Mouse (Mus musculus) embryonic facial prominence, embryonic 11.5 days (tissue): Measurements from ENCODE around the gene Fbxw17. TPM values are rescaled to one million over a fixed set of nuclear protein-coding genes. Genes with fewer than 3 reads are reported as not detected.
"Not testable (repeated sequence)": the region's sequence is repeated elsewhere in the genome, so short reads cannot be mapped to it uniquely, and the experiment has no call there.

ENCODE experiments used
- ATAC-seq: fragments of 200-750 bp; cut with Nextera tagmentation; replicated peaks from 2 replicates; pipeline ENCODE4 v1.8.0; 2017; ENCODE audit warnings: low read depth; ENCODE audit not compliant: insufficient number of reproducible peaks, low FRiP score, low TSS enrichment
- DNase-seq: peaks from one replicate; pipeline ENCODE4 v3.0.0-alpha.2; 2015; ENCODE audit warnings: low spot score
- H3K27ac ChIP-seq: fragments of 300-500 bp; sonication (generic); replicated peaks from 2 replicates; pipeline ENCODE4 v1.5.1; 2014; ENCODE audit warnings: mild to moderate bottlenecking, low read depth, low read length, control low read depth
- H3K27me3 ChIP-seq: fragments of 300-500 bp; sonication (generic); 2 replicates; pipeline ENCODE4 v1.6.1; 2014; ENCODE audit warnings: mild to moderate bottlenecking, low read length, moderate library complexity, mixed read lengths; ENCODE audit not compliant: control insufficient read depth, insufficient read depth
- H3K36me3 ChIP-seq: fragments of 300-500 bp; sonication (generic); replicated peaks from 2 replicates; pipeline ENCODE4 v1.6.1; 2014; ENCODE audit warnings: low read depth, mild to moderate bottlenecking, low read length, moderate library complexity, mixed read lengths; ENCODE audit not compliant: control insufficient read depth, insufficient read depth
- H3K4me1 ChIP-seq: fragments of 300-500 bp; sonication (generic); 2 replicates; pipeline ENCODE4 v1.6.1; 2014; ENCODE audit warnings: low read length, mixed read lengths; ENCODE audit not compliant: control insufficient read depth, insufficient read depth
- H3K4me2 ChIP-seq: fragments of 300-500 bp; sonication (generic); 2 replicates; pipeline ENCODE4 v1.6.1; 2014; ENCODE audit warnings: low read depth, mild to moderate bottlenecking, control low read depth, low read length, moderate library complexity
- H3K4me3 ChIP-seq: fragments of 300-500 bp; sonication (generic); 2 replicates; pipeline ENCODE4 v1.5.1; 2014; ENCODE audit warnings: low read depth, low read length, control low read depth
- H3K9ac ChIP-seq: fragments of 300-500 bp; sonication (generic); replicated peaks from 2 replicates; pipeline ENCODE4 v1.6.1; 2014; ENCODE audit warnings: mild to moderate bottlenecking, control low read depth, low read length
- H3K9me3 ChIP-seq: fragments of 300-500 bp; sonication (generic); replicated peaks from 2 replicates; pipeline ENCODE4 v1.6.1; 2016; ENCODE audit warnings: mild to moderate bottlenecking, low read length, inconsistent platforms, mixed read lengths; ENCODE audit not compliant: control insufficient read depth
- WGBS: fragments of 180-500 bp; shearing (Covaris S2); extraction: QIAGEN DNeasy Blood & Tissue Kit; methylation state at CpG from one replicate; pipeline ENCODE4 v1.1.7; 2014; 5-methylcytosine and 5-hydroxymethylcytosine counted together
- polyA plus RNA-seq: library from polyadenylated mRNA; unstranded; fragments of >200 nt; fragmentation: Nextera tagmentation; extraction: Ambion mirVana; gene quantifications from 2 replicates; pipeline ENCODE4 v1.2.1, GENCODE M21; 2014

Fbxw17 gene
- 29.7 and 33.3 TPM in 2 replicates for polyA plus RNA-seq

GRCm38 (mm10) chr13:50417389-50418183, at the start of gene Fbxw17:
Gene Fbxw17, plus strand, starts transcription at chr13:50417864.
- Histone ChIP-seq H3K4me1 (no peaks in the 10 kb centered on the region; the same call in 1 of the 2 replicates), H3K9ac (peak within 1 kb of the TSS; percentile 90), H3K27ac (no peak within 1 kb of the TSS), H3K4me3 (peak within 1 kb of the TSS; percentile 80), H3K4me2 (peak within 1 kb of the TSS; percentile 68), H3K36me3 (no peaks in the 10 kb centered on the region), H3K9me3 (no peaks in the 10 kb centered on the region), H3K27me3 (no peaks in the 10 kb centered on the region)
- ATAC-seq (peak; percentile 97), DNase-seq (peak; percentile 83)
- 12% methylated on average over 35 of the region's 35 CpGs for WGBS

GRCm38 (mm10) chr13:50372934-50373705, 44.5 kb upstream of the Fbxw17 start:
- H3K27ac ChIP-seq, H3K27me3 ChIP-seq, H3K36me3 ChIP-seq, H3K9ac ChIP-seq, H3K4me3 ChIP-seq, H3K4me2 ChIP-seq, H3K9me3 ChIP-seq, DNase-seq, H3K4me1 ChIP-seq, ATAC-seq: not testable (repeated sequence)
- WGBS: 65% methylated on average over 5 of the region's 5 CpGs

- H3K4me1 ChIP-seq, H3K9ac ChIP-seq, ATAC-seq, H3K4me2 ChIP-seq, DNase-seq, H3K27ac ChIP-seq, H3K4me3 ChIP-seq, H3K9me3 ChIP-seq, H3K27me3 ChIP-seq, H3K36me3 ChIP-seq: not testable (repeated sequence)
These were observed 28.5 kb upstream of the Fbxw17 start for GRCm38 (mm10) chr13:50389146-50389545.

- Histone ChIP-seq H3K27ac (no peak overlapping the region), H3K4me3 (peak overlapping the region; percentile 80), H3K4me1 (no peaks in the 10 kb centered on the region; the same call in 1 of the 2 replicates), H3K36me3 (no peaks in the 10 kb centered on the region), H3K9ac (peak overlapping the region; percentile 90), H3K27me3 (no peaks in the 10 kb centered on the region), H3K4me2 (peak overlapping the region; percentile 68), H3K9me3 (no peaks in the 10 kb centered on the region)
- WGBS: 48% methylated on average over 3 of the region's 3 CpGs
- peak; percentile 0 for DNase-seq
- no peak for ATAC-seq
These were observed 757 bp downstream of the Fbxw17 start for GRCm38 (mm10) chr13:50418421-50418820.

- WGBS: 87% methylated on average over 8 of the region's 8 CpGs
- H3K4me3 ChIP-seq: no peak overlapping the region
- DNase-seq (no peak), ATAC-seq (no peak)
- no peak overlapping the region for H3K27ac ChIP-seq
- H3K4me1 ChIP-seq: no peaks in the 10 kb centered on the region
- peaks cover 3% of the 10 kb centered on the region for H3K36me3 ChIP-seq
- H3K9me3 ChIP-seq: no peaks in the 10 kb centered on the region
- no peaks in the 10 kb centered on the region for H3K27me3 ChIP-seq
- H3K4me2 ChIP-seq: no peak overlapping the region
- no peak overlapping the region for H3K9ac ChIP-seq
These were observed 6.1 kb downstream of the Fbxw17 start for GRCm38 (mm10) chr13:50423625-50424209.

- H3K9ac ChIP-seq: no peak overlapping the region
- H3K27me3 ChIP-seq: no peaks in the 10 kb centered on the region
- no peaks in the 10 kb centered on the region for H3K9me3 ChIP-seq
- peaks cover 3% of the 10 kb centered on the region for H3K36me3 ChIP-seq
- no peak overlapping the region for H3K4me2 ChIP-seq
- H3K4me1 ChIP-seq: no peaks in the 10 kb centered on the region
- ATAC-seq (no peak), DNase-seq (no peak)
- H3K27ac ChIP-seq: no peak overlapping the region
- no peak overlapping the region for H3K4me3 ChIP-seq
- 95% methylated on average over 2 of the region's 2 CpGs for whole genome bisulfite sequencing
These were observed 6.9 kb downstream of the Fbxw17 start for GRCm38 (mm10) chr13:50424517-50424916.

- H3K27ac ChIP-seq: no peak overlapping the region
- no peaks in the 10 kb centered on the region for H3K27me3 ChIP-seq
- H3K4me3 ChIP-seq: no peak overlapping the region
- H3K4me2 ChIP-seq: no peak overlapping the region
- 79% methylated on average over 4 of the region's 4 CpGs for WGBS
- no peaks in the 10 kb centered on the region for H3K4me1 ChIP-seq
- no peaks in the 10 kb centered on the region for H3K9me3 ChIP-seq
- H3K9ac ChIP-seq: no peak overlapping the region
- peaks cover 3% of the 10 kb centered on the region for H3K36me3 ChIP-seq
- no peak for DNase-seq
- no peak for ATAC-seq
These were observed 9.0 kb downstream of the Fbxw17 start for GRCm38 (mm10) chr13:50426686-50427085.
